In the genomic region with DNA sequence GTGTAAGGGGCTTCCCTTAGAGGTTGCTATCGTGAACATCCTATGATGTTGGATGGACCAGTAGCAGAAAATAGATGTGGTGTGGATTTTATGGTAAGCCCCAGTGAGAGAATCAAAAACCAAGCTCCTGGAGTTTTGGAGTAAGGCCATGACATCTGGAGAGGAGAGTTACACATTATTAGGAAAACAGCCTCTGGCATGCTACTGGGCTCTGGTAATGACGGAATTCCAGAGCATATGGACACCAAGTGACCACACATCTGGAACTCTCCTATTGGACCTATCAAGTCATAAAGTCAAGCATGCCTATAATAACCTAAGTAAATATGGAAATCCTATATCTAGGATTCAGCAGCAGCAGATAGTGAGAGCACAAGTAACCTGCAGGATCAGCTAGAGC, we compare ENCODE assay signal across 28 mouse cellular contexts.
"Had no signal": no experiment of that assay in that cellular context is flagged by ENCODE, and none has a peak within 500 bp of the region (broad histone marks: within the 10 kb centered on the region; RNA-seq: fewer than 3 reads in every experiment).

No protein-coding gene starts in this region.

- H3K4me3 ChIP-seq: embryonic facial prominence, embryonic 10.5 days; embryonic facial prominence, embryonic 12.5 days; embryonic facial prominence, embryonic 13.5 days; embryonic facial prominence, embryonic 15.5 days; erythroblast, embryonic 14.5 days; forebrain, embryonic 10.5 days; forebrain, embryonic 12.5 days; forebrain, embryonic 13.5 days; forebrain, embryonic 15.5 days; gastrocnemius, adult 2 months; heart, adult 2 months had no signal

- H3K36me3 ChIP-seq: embryonic facial prominence, embryonic 10.5 days; embryonic facial prominence, embryonic 12.5 days; embryonic facial prominence, embryonic 13.5 days; embryonic facial prominence, embryonic 15.5 days; forebrain, embryonic 10.5 days; forebrain, embryonic 12.5 days; forebrain, embryonic 15.5 days had no signal

- H3K4me1 ChIP-seq: embryonic facial prominence, embryonic 10.5 days; embryonic facial prominence, embryonic 12.5 days; embryonic facial prominence, embryonic 13.5 days; embryonic facial prominence, embryonic 15.5 days; forebrain, embryonic 10.5 days; forebrain, embryonic 12.5 days; forebrain, embryonic 13.5 days; forebrain, embryonic 15.5 days had no signal

- H3K9ac ChIP-seq: embryonic facial prominence, embryonic 12.5 days; embryonic facial prominence, embryonic 13.5 days; embryonic facial prominence, embryonic 15.5 days; forebrain, embryonic 12.5 days; forebrain, embryonic 13.5 days; forebrain, embryonic 15.5 days; forebrain, postnatal 0 days had no signal

- ATAC-seq: forebrain, embryonic 13.5 days; forebrain, embryonic 14.5 days; forebrain, embryonic 15.5 days; forebrain, embryonic 16.5 days; forebrain, postnatal 0 days had no signal

- H3K4me2 ChIP-seq: embryonic facial prominence, embryonic 12.5 days; embryonic facial prominence, embryonic 13.5 days; embryonic facial prominence, embryonic 15.5 days; forebrain, embryonic 12.5 days; forebrain, embryonic 13.5 days; forebrain, embryonic 15.5 days had no signal

- DNase-seq: cerebellum, adult 8-10 months; cerebellum, adult 9-10 months; cerebellum, adult 9-11 months; cerebellum, postnatal 10 days; cerebellum, postnatal 14 days; cerebellum, postnatal 25 days; cerebellum, postnatal 36 days; embryo, embryonic 11 days; forebrain, postnatal 0 days; gastrocnemius, adult 2 months; gastrocnemius, postnatal 10 days; gastrocnemius, postnatal 14 days; gastrocnemius, postnatal 25 days; gastrocnemius, postnatal 36 days; heart, adult 11 months; heart, adult 18-20 months; heart, adult 2 months had no signal

- H3K27me3 ChIP-seq: embryonic facial prominence, embryonic 12.5 days; embryonic facial prominence, embryonic 13.5 days; embryonic facial prominence, embryonic 15.5 days; forebrain, embryonic 12.5 days; forebrain, embryonic 13.5 days; forebrain, embryonic 15.5 days had no signal

- H3K27ac ChIP-seq: embryonic facial prominence, embryonic 10.5 days; embryonic facial prominence, embryonic 12.5 days; embryonic facial prominence, embryonic 13.5 days; embryonic facial prominence, embryonic 15.5 days; forebrain, embryonic 10.5 days; forebrain, embryonic 12.5 days; forebrain, embryonic 13.5 days; forebrain, embryonic 15.5 days; gastrocnemius, adult 2 months; heart, adult 2 months had no signal

- H3K9me3 ChIP-seq: embryonic facial prominence, embryonic 10.5 days; embryonic facial prominence, embryonic 12.5 days; embryonic facial prominence, embryonic 13.5 days; embryonic facial prominence, embryonic 15.5 days; forebrain, embryonic 10.5 days; forebrain, embryonic 12.5 days; forebrain, embryonic 13.5 days; forebrain, embryonic 15.5 days had no signal
